Mouse (Mus musculus): ENCODE data around the gene Kif1a.
A peak's percentile ranks its signal among the peaks of the same experiment; 100 is the strongest.

Gene Kif1a

GRCm38 (mm10) chr1:93020602-93021001 lies 81.1 kb downstream of the Kif1a start:
- no peak for DNase-seq (ENCODE audit: low read depth, low spot score)

GRCm38 (mm10) chr1:93018716-93019115 lies 83.0 kb downstream of the Kif1a start:
- no peak for DNase-seq (ENCODE audit: low read depth, low spot score)

- DNase-seq (ENCODE audit: low read depth, low spot score) = no peak
Measured at GRCm38 (mm10) chr1:93015136-93015535, 86.6 kb downstream of the Kif1a start.

- DNase-seq (ENCODE audit: low read depth, low spot score) = peak; percentile 55
Measured at GRCm38 (mm10) chr1:93014460-93014859, 87.3 kb downstream of the Kif1a start.

- no peak for DNase-seq (ENCODE audit: low read depth, low spot score)
Measured at GRCm38 (mm10) chr1:93013367-93013766, 88.4 kb downstream of the Kif1a start.

- DNase-seq (ENCODE audit: low read depth, low spot score) = no peak
Measured at GRCm38 (mm10) chr1:93012103-93012585, 89.6 kb downstream of the Kif1a start.

GRCm38 (mm10) chr1:93010731-93011130 lies 91.0 kb downstream of the Kif1a start:
- peak; percentile 21 for DNase-seq (ENCODE audit: low read depth, low spot score)

- DNase-seq (ENCODE audit: low read depth, low spot score) = no peak
Measured at GRCm38 (mm10) chr1:93009196-93009595, 92.6 kb downstream of the Kif1a start.

- DNase-seq (ENCODE audit: low read depth, low spot score) = no peak
Measured at GRCm38 (mm10) chr1:93006061-93006460, 95.7 kb downstream of the Kif1a start, which contains the start of gene Aqp12. Aqp12 (plus strand) TSS chr1:93006334.

- no peak for DNase-seq (ENCODE audit: low read depth, low spot score)
Measured at GRCm38 (mm10) chr1:92992880-92993279, 108.9 kb downstream of the Kif1a start.

- no peak for DNase-seq (ENCODE audit: low read depth, low spot score)
Measured at GRCm38 (mm10) chr1:92992214-92992855, 109.4 kb downstream of the Kif1a start.

GRCm38 (mm10) chr1:92989891-92990290 lies 111.9 kb downstream of the Kif1a start:
- no peak for DNase-seq (ENCODE audit: low read depth, low spot score)

GRCm38 (mm10) chr1:92988894-92989293 lies 112.9 kb downstream of the Kif1a start:
- DNase-seq (ENCODE audit: low read depth, low spot score) = no peak

GRCm38 (mm10) chr1:92984999-92985398 lies 116.8 kb downstream of the Kif1a start:
- no peak for DNase-seq (ENCODE audit: low read depth, low spot score)

- DNase-seq (ENCODE audit: low read depth, low spot score) = no peak
Measured at GRCm38 (mm10) chr1:92982931-92983605, 118.7 kb downstream of the Kif1a start.

- no peak for DNase-seq (ENCODE audit: low read depth, low spot score)
Measured at GRCm38 (mm10) chr1:92981056-92981845, 120.5 kb downstream of the Kif1a start.

- DNase-seq (ENCODE audit: low read depth, low spot score) = no peak
Measured at GRCm38 (mm10) chr1:92979073-92979602, 122.6 kb downstream of the Kif1a start.

- DNase-seq (ENCODE audit: low read depth, low spot score) = no peak
Measured at GRCm38 (mm10) chr1:92978645-92979044, 123.1 kb downstream of the Kif1a start.

GRCm38 (mm10) chr1:92976141-92976566 lies 125.6 kb downstream of the Kif1a start:
- DNase-seq (ENCODE audit: low read depth, low spot score) = peak; percentile 14

- DNase-seq (ENCODE audit: low read depth, low spot score) = no peak
Measured at GRCm38 (mm10) chr1:92972854-92973253, 128.9 kb downstream of the Kif1a start.

GRCm38 (mm10) chr1:92971879-92972795 lies 129.6 kb downstream of the Kif1a start:
- DNase-seq (ENCODE audit: low read depth, low spot score) = no peak

All from retina, postnatal 7 days (tissue).